Mouse (Mus musculus): ENCODE measurements around the gene Gm11172. TPM values are rescaled to one million over a fixed set of nuclear protein-coding genes. Genes with fewer than 3 reads are reported as not detected.

Gm11172 gene
- polyA plus RNA-seq, 1 experiment, result not detected

GRCm38 (mm10) chr16:10782377-10783151 lies 30.2 kb upstream of the Gm11172 start:
- TF ChIP-seq POLR2A (IDR thresholded peaks at IDR 0.05; ENCODE audit: low read depth, low read length) (no peak), CTCF (conservative IDR thresholded peaks at IDR 0.05; ENCODE audit: insufficient read depth, insufficient read length, low read depth, low read length) (no peak)
- 63% methylated on average over 6 of the region's 6 CpGs for WGBS
- H3K4me1 ChIP-seq (ENCODE audit: control insufficient read depth, insufficient read depth, low read length), result no peaks in the 10 kb centered on the region
- peak; percentile 40 for DNase-seq
- H3K27ac ChIP-seq (ENCODE audit: insufficient read depth, low read depth, low read length), result no peak overlapping the region
- H3K27me3 ChIP-seq (replicated peaks; ENCODE audit: control insufficient read depth, insufficient read depth, low read length), result no peaks in the 10 kb centered on the region
- H3K36me3 ChIP-seq (ENCODE audit: control insufficient read depth, insufficient read depth, low read length), result no peaks in the 10 kb centered on the region
- H3K4me3 ChIP-seq (ENCODE audit: insufficient read depth, low read depth, low read length), result no peak overlapping the region

- Histone ChIP-seq H3K4me1 (ENCODE audit: control insufficient read depth, insufficient read depth, low read length) (no peaks in the 10 kb centered on the region), H3K4me3 (ENCODE audit: insufficient read depth, low read depth, low read length) (no peak overlapping the region), H3K27me3 (replicated peaks; ENCODE audit: control insufficient read depth, insufficient read depth, low read length) (no peaks in the 10 kb centered on the region), H3K36me3 (ENCODE audit: control insufficient read depth, insufficient read depth, low read length) (no peaks in the 10 kb centered on the region), H3K27ac (ENCODE audit: insufficient read depth, low read depth, low read length) (no peak overlapping the region)
- TF ChIP-seq POLR2A (IDR thresholded peaks at IDR 0.05; ENCODE audit: low read depth, low read length) (no peak), CTCF (conservative IDR thresholded peaks at IDR 0.05; ENCODE audit: insufficient read depth, insufficient read length, low read depth, low read length) (no peak)
- WGBS, result 41% methylated on average over 1 of the region's 1 CpGs
- no peak for DNase-seq
These were observed 29.6 kb upstream of the Gm11172 start for GRCm38 (mm10) chr16:10783152-10783434.

- WGBS, result 78% methylated on average over 8 of the region's 8 CpGs
- H3K36me3 ChIP-seq (ENCODE audit: control insufficient read depth, insufficient read depth, low read length), result no peaks in the 10 kb centered on the region
- no peak overlapping the region for H3K27ac ChIP-seq (ENCODE audit: insufficient read depth, low read depth, low read length)
- TF ChIP-seq POLR2A (IDR thresholded peaks at IDR 0.05; ENCODE audit: low read depth, low read length) (no peak), CTCF (conservative IDR thresholded peaks at IDR 0.05; ENCODE audit: insufficient read depth, insufficient read length, low read depth, low read length) (no peak)
- no peak overlapping the region for H3K4me3 ChIP-seq (ENCODE audit: insufficient read depth, low read depth, low read length)
- H3K4me1 ChIP-seq (ENCODE audit: control insufficient read depth, insufficient read depth, low read length), result no peaks in the 10 kb centered on the region
- no peak for DNase-seq
- no peaks in the 10 kb centered on the region for H3K27me3 ChIP-seq (replicated peaks; ENCODE audit: control insufficient read depth, insufficient read depth, low read length)
These were observed 29.3 kb upstream of the Gm11172 start for GRCm38 (mm10) chr16:10783451-10783850.

- DNase-seq, result peak; percentile 42
- Histone ChIP-seq H3K4me3 (ENCODE audit: insufficient read depth, low read depth, low read length) (peak overlapping the region; percentile 60), H3K27me3 (replicated peaks; ENCODE audit: control insufficient read depth, insufficient read depth, low read length) (no peaks in the 10 kb centered on the region), H3K36me3 (ENCODE audit: control insufficient read depth, insufficient read depth, low read length) (no peaks in the 10 kb centered on the region), H3K27ac (ENCODE audit: insufficient read depth, low read depth, low read length) (no peak overlapping the region), H3K4me1 (ENCODE audit: control insufficient read depth, insufficient read depth, low read length) (no peaks in the 10 kb centered on the region)
- 4% methylated on average over 81 of the region's 81 CpGs for WGBS
- TF ChIP-seq POLR2A (IDR thresholded peaks at IDR 0.05; ENCODE audit: low read depth, low read length) (no peak), CTCF (conservative IDR thresholded peaks at IDR 0.05; ENCODE audit: insufficient read depth, insufficient read length, low read depth, low read length) (no peak)
These were observed 28.6 kb upstream of the Gm11172 start for GRCm38 (mm10) chr16:10783883-10784792.

- DNase-seq, result peak; percentile 87
- Histone ChIP-seq H3K4me3 (ENCODE audit: insufficient read depth, low read depth, low read length) (peak overlapping the region; percentile 60), H3K36me3 (ENCODE audit: control insufficient read depth, insufficient read depth, low read length) (no peaks in the 10 kb centered on the region), H3K4me1 (ENCODE audit: control insufficient read depth, insufficient read depth, low read length) (no peaks in the 10 kb centered on the region), H3K27me3 (replicated peaks; ENCODE audit: control insufficient read depth, insufficient read depth, low read length) (no peaks in the 10 kb centered on the region), H3K27ac (ENCODE audit: insufficient read depth, low read depth, low read length) (peak overlapping the region; percentile 62; the same call in 1 of the 2 replicates)
- WGBS, result under 1% methylated on average over 51 of the region's 55 CpGs
- peak; percentile 53 for TF ChIP-seq CTCF (conservative IDR thresholded peaks at IDR 0.05; ENCODE audit: insufficient read depth, insufficient read length, low read depth, low read length)
- TF ChIP-seq POLR2A (IDR thresholded peaks at IDR 0.05; ENCODE audit: low read depth, low read length), result no peak
These were observed 27.8 kb upstream of the Gm11172 start for GRCm38 (mm10) chr16:10784793-10785370.

- Histone ChIP-seq H3K4me1 (ENCODE audit: control insufficient read depth, insufficient read depth, low read length) (no peaks in the 10 kb centered on the region), H3K4me3 (ENCODE audit: insufficient read depth, low read depth, low read length) (peak within 1 kb of the TSS; percentile 60), H3K27ac (ENCODE audit: insufficient read depth, low read depth, low read length) (peak within 1 kb of the TSS; percentile 73), H3K27me3 (replicated peaks; ENCODE audit: control insufficient read depth, insufficient read depth, low read length) (no peaks in the 10 kb centered on the region), H3K36me3 (ENCODE audit: control insufficient read depth, insufficient read depth, low read length) (no peaks in the 10 kb centered on the region)
- TF ChIP-seq CTCF (conservative IDR thresholded peaks at IDR 0.05; ENCODE audit: insufficient read depth, insufficient read length, low read depth, low read length) (no peak), POLR2A (IDR thresholded peaks at IDR 0.05; ENCODE audit: low read depth, low read length) (peak; percentile 76)
- WGBS, result under 1% methylated on average over 59 of the region's 59 CpGs
- peak; percentile 93 for DNase-seq
These were observed 27.1 kb upstream of the Gm11172 start, which contains the start of gene Socs1 for GRCm38 (mm10) chr16:10785371-10786231. Gene Socs1 (minus strand): TSS chr16:10785536.
